Mouse (Mus musculus): ENCODE measurements around the gene Fezf1.

Fezf1 gene

DNA sequence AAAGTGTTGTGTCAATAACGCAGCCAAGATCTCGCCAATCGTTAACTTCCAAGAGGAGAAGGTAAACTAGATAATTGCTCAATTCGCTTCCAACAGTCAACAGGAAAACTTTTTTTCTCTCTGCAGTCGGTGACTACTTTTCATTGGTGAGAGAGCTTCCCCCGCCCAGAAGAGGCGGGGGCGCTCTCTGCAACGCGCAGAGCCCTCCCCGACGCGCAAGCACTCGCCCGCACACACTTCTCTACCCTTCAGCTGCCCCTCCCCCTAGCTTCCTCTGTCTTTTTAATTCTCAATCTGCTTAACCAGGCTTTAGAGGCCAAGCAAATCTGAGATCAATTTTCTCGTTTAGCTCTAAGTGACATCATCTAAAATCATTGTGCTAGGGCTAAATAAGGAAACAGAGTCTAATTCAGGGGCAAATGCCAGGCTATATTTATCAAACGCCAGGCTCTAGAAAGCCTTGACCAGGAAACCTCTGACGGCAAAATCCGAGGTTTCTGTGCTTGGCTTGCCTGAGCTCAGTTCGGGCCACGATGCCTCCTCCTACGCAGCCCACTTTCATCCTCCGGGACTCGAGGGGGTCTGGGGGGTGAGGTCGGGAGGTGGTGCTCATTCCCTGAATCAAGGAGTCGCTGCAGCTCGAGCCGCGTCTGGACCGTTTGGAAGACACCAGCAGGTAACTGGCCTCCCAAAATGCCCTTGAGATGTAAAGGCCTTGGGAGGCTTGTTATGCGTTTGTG is at the start of gene Fezf1:
TSS of gene Fezf1 (minus strand) at position 50 of the 740 bp plus-strand sequence.
- in situ Hi-C loops (cut with MseI, MboI): no loop called here

- in situ Hi-C loops (cut with MseI, MboI): no loop called here
These were observed 46.5 kb upstream of the Fezf1 start for GRCm38 (mm10) chr6:23294685-23295084.

GRCm38 (mm10) chr6:23288752-23289151 is 40.6 kb upstream of the Fezf1 start:
- in situ Hi-C loops (cut with MseI, MboI): no loop called here

- in situ Hi-C loops (cut with MseI, MboI): no loop called here
These were observed 33.3 kb upstream of the Fezf1 start for GRCm38 (mm10) chr6:23281514-23281820.

DNA sequence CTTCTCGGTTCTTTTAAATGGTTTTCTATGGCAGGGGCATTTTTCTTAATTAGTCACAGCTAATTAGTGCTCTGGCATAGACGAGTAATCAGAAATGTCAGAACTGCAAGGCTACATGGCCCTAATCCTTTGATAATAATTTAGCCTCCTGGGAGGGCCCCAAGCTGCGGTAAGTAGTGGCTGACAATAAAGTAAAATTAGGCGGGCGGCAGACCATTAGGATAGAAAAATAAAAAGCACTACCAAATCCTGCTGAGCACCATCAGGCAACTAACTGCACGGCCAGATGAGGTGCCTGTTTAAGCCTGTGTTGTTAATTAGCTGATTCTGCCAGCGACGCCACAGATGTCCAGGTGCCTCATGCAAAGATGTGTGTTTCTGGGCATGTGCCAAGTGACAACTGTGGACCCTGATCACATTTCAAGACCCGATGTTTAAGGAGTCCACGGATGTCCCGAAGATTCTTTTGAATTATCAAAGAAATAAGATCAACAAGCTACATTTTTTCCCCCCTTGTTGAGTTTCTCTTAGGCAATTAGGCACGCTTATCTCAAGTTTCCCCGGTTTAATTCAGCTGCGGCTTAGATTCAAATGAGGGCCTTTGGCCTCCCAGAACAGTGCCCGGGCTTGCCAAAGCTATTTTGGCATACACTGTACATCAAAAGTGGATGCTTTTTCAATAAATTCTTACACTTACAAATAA is 32.8 kb upstream of the Fezf1 start:
- in situ Hi-C loops (cut with MseI, MboI): no loop called here

DNA sequence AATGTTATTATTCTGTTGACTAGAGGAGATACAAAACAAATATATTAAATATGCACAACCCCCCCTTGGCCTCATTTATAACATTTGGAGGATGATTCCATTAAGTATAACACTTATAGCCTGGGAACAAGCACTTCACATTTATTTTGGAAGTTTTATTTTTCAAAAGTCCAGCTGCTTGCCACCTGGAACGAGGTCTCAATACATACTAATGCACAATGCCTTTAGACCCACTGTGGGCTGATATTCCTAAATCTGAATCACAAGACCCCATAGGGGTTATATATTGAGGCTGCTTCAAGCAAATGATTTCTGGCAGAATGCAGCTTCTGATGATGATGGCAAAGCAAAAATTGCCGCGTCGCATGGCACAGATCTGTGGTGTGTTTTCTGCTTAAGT is 25.3 kb upstream of the Fezf1 start:
- in situ Hi-C loops (cut with MseI, MboI): no loop called here

- in situ Hi-C loops (cut with MseI, MboI): no loop called here
These were observed 24.8 kb upstream of the Fezf1 start for GRCm38 (mm10) chr6:23272979-23273378.

- in situ Hi-C loops (cut with MseI, MboI): no loop called here
These were observed 24.4 kb upstream of the Fezf1 start for GRCm38 (mm10) chr6:23272542-23272941.

- in situ Hi-C loops (cut with MseI, MboI): no loop called here
These were observed 12.5 kb upstream of the Fezf1 start for GRCm38 (mm10) chr6:23260738-23261050.

- in situ Hi-C loops (cut with MseI, MboI): no loop called here
These were observed 12.0 kb upstream of the Fezf1 start for GRCm38 (mm10) chr6:23260016-23260737.

GRCm38 (mm10) chr6:23257981-23258380 is 9.8 kb upstream of the Fezf1 start:
- in situ Hi-C loops (cut with MseI, MboI): no loop called here

- in situ Hi-C loops (cut with MseI, MboI): no loop called here
These were observed 7.0 kb upstream of the Fezf1 start for GRCm38 (mm10) chr6:23255161-23255560.

- in situ Hi-C loops (cut with MseI, MboI): no loop called here
These were observed 6.5 kb upstream of the Fezf1 start for GRCm38 (mm10) chr6:23254644-23255043.

GRCm38 (mm10) chr6:23253353-23254311 is 5.5 kb upstream of the Fezf1 start:
- in situ Hi-C loops (cut with MseI, MboI): no loop called here

DNA sequence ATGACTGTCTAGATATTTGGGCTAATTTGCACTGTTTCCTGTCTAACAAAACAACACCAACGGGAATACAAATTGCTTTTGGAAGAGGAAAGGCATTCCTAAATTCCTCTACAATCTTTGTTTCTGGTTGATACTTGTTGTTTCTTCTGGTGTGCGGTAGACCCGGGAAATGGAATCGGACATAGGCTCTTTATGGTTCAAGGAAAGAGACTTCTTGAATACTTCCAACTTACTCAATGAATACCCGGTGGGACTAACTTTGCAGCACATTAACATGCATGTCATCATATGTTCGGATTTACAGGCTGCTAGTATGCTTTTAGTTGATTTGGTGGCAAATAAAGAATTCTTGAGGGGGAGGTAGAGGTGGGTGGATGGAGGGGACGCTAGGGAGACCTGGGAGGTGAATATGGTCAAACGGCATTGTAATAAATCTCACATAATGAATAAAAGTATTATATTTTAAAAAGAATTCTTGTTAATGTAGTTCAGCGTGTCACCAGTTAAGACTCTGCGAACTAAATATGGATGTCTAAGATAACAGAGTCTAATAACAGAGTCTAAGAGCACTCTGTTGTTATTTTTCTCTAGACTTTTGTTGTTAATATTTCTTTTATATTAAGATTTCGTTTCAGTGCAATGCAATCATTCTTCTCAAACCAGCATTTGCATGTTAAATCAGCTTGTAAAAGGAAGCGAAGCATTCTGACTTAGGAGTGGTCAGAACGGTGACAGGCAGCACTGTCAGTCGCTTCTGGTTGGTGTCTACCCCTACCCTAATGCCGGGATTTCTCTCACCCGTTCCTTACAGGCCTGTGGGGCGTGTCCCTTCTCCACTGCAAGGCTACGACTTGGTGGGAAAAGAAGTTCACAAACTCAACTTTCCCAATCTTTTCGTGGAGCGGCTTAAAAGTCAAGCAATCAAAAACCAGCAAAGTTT is 4.3 kb upstream of the Fezf1 start:
- in situ Hi-C loops (cut with MseI, MboI): no loop called here

DNA sequence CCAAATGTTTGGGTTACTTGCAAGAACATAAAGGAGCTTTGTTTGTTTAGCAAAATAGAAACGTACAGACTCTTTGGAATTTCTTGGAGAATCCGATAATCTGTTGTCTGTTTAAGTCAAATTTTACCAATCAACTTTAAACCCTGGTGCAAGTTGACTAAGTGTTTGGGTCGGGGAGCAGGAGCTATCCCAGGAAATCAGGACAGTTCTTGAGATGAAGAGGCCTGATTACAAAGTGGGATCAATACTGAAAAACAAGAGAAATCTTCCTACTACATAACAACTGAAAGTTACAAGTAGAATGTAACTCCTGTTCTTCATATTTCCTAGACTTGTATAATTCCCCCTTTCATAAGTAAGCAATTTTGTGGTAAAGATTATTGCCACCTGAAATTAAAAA is 3.3 kb upstream of the Fezf1 start:
- in situ Hi-C loops (cut with MseI, MboI): no loop called here

- in situ Hi-C loops (cut with MseI, MboI): no loop called here
These were observed 2.3 kb upstream of the Fezf1 start for GRCm38 (mm10) chr6:23250288-23250955.

DNA sequence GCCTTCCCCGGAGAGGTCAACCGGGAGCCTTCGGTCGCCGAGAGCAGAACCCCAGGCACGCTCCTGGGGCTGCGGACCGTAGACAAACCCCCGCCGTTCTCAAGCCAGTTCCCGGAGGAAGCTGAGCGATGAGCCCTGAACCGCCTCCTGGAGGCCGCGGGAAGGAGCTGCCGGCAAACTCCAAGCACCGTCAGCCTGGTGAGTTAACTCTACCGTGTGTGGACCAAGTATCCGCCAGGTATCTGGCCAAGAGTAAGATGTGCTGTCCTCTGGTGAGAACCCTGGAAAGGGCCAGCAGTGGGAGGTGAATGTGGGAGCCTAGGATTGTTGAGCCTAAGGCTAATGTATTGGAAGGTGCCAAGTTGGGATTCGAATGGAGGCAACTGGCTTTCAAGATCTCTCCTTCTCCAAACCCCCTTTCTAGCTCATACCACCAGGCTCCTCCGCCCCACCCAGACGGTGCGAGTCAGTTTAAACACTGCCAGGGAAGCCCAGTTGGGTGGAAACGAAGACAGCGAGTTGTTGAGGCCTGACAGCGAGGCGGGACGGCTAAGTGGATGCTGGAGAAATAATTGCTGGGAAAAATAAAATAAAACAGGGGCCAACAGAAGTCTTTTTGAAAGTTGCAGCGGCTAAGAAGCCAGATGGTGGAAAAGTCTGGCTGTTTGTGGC is 1.6 kb upstream of the Fezf1 start:
- in situ Hi-C loops (cut with MseI, MboI): no loop called here

GRCm38 (mm10) chr6:23249053-23249401 is 865 bp upstream of the Fezf1 start:
- in situ Hi-C loops (cut with MseI, MboI): no loop called here

Measured in mouse trophoblast stem cell (cell line).